Mouse (Mus musculus) inflammation-experienced regulatory T-cells, adult 6 months (primary cell): ENCODE results near the gene Nlrp6. TPM values are rescaled to one million over a fixed set of nuclear protein-coding genes. Genes with fewer than 3 reads are reported as not detected.
"Not testable (repeated sequence)": the region's sequence is repeated elsewhere in the genome, so short reads cannot be mapped to it uniquely, and the experiment has no call there.

ENCODE experiments used
- ATAC-seq: one replicate; pipeline ENCODE4 v1.8.0; 2017
- polyA plus RNA-seq, 3 experiments: library from polyadenylated mRNA; unstranded; fragments of 100-300 nt; shearing (Covaris generic); gene quantifications; one replicate each; pipeline ENCODE4 v1.2.1; 2017

The Nlrp6 gene
- not detected for polyA plus RNA-seq

DNA sequence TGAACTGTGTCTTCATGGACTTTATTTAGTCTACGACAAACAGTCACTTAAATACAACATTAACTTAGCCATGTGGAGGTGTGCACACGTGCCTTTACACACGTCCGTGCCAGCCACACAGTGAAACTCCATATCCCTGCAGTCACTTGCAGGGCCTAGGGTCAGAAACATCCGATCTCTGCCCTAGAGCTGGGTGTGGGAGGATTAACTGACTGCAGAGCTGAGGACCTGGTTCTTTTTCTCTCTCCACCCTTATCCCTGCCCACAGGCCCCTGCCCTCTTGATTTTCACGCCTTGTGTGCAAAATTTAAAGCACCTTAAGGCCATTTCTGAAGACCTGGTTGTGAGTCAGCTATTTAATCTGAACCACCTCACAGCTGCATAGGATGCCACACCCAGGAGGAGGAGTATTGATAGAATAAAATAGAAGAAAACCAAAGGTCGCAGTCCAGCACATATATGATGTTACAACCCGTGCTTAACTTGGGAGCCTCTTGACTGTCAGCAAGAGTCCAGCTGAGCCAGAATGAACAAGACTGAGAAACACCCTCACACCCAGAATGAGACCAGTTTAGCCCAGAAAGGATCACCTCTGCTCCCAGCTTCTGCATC is at the start of gene Nlrp6:
Gene Nlrp6, plus strand, starts transcription at position 485 of the 612 bp plus-strand sequence.
- ATAC-seq: no peak

DNA sequence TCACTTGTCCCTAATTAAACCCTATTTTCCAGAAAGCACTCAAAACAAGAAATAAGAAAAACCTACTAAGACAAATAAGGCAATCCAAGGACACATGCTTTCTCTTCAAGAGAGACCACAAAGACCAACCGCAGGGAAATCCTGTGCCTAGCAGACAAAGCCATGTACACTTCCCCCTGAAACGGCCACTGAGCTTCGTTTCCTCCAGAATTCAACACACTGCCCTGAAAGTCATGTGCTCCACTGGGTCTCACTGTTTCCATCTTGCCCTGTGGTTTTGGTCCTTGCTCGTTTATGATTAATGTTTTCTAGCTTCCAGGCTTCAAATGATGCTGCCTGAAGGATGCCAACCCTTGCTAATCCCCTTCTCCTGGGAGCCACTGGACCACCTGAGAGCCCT is 46.5 kb upstream of the Nlrp6 start:
- no peak for ATAC-seq

DNA sequence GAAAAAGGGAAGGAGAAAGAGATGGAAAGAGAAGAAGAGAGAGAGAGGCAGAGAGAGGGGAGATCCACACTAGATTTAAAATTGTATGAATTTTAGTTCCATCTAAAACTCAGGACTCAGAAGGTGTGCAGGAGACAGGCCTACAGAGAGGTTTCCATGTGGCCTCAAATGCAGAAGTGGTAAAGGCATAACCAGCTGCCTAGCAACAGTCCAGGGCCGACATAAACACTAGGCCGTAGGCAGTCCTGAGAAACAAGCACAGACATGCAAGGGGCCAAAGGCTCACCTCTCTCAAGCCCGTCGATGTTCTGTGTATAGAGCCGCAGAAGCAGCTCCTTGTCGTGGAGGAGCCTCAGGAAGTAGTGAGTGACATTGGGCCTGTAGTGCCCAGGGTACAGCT is 43.3 kb upstream of the Nlrp6 start:
- ATAC-seq: no peak

DNA sequence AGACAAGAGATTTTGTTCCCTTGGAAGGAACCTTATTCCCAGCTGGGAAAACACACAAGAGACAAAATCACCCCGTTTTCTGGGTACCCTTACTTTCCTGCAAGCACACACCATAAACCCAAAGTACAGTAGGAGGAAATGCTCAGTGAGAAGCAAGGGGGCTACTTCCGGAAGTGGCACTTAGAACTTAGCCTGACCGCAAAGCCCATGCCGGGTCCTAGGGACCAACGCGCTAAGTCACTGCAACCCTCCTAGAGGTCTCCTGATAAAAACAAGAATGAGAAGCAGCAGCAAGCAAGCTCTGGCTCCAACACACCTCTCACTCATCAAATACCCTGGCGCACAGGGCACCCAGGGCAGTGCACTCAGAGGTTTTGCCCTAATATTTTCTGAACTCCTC is 41.3 kb upstream of the Nlrp6 start:
- ATAC-seq: no peak

DNA sequence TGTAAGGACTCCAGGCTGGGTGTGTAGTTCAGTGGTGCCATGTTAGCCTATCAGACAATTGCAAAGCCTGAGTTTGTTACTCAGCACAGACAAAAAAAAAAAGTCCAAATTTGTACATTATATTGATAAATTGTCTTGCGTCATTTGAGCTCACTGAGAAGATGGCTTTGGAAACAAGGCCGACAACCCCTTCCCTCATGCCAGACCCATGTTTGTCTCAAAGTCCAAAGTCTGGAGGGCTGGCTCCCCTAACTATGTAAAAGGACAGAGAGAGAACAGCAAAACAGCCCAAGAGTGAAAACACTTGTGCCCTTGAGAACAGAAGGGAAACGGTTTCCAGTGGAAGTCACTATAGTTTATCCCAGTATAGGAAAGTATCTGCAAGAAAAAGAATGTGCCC is 40.3 kb upstream of the Nlrp6 start:
- ATAC-seq: no peak

DNA sequence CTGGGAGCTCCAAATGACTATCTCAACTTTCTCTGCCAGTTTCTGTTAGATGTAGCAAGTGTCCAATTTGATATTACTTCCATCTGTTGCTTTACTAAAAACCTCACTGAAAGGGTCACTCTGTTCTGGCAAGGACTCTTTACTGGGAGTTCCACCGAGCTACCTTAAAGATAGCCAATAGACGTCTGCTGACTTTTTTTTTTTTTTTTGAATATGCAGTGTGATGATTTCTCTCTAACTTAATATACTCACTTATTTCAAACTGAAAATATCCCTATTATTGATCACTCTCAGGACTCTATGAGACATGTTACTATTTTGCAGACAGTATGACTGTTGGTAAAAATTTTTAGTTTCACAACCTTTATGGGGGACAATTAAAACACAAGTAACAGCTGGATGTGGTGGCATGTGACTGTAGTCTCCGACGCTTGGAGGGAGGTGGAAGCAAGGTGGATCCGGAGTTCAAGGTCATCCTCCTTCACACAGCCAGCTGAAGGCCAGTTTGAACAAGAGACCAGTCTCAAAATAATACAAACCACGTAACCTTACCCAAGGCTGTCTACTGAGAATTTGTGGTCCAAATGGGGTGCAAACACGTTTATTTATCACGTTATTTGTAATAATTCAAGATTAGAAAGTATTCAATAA is 39.7 kb upstream of the Nlrp6 start:
- ATAC-seq: no peak

DNA sequence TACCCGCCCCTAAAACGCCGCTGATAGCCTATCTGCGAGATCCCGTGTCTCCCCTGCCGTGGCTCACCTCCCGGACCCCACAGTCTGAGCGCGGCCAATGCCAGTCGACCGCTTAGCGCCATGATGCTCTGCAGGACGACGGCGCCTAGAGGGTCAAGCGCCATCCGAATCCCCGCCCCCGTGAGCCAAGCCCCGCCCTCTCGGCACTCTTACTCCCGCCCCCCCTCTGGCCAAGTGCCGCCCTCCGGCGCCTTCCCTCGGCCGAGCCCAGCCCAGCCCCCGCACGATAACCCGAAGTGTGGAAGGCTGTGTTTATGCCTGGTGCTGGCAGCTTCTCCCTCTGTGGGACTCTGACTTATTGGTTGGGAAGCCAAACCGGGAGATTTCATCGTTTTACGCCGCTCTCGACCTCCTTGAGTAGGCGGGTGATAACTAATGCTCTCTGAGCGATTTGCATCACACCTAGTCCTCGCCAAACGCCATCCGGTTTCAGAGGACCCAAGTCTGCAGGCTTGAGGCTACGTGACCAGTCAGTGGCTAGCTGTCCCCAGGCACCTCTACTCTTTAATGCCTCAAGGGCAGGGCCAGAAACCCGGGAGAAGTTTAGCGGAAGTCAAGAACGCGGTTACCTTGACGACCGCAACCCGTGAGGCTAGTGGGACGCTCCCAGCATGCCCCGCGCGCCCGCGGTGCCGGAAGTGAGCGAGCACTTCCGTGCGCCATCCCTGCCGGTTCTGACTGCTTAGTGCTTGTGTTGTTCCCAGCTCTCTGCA is 38.8 kb upstream of the Nlrp6 start, which contains the start of the genes Psmd13 and Sirt3:
Gene Psmd13, plus strand, starts transcription at position 273 of the 773 bp plus-strand sequence.
Gene Sirt3, minus strand, starts transcription at position 614 of the 773 bp plus-strand sequence.
- peak; percentile 96 for ATAC-seq

DNA sequence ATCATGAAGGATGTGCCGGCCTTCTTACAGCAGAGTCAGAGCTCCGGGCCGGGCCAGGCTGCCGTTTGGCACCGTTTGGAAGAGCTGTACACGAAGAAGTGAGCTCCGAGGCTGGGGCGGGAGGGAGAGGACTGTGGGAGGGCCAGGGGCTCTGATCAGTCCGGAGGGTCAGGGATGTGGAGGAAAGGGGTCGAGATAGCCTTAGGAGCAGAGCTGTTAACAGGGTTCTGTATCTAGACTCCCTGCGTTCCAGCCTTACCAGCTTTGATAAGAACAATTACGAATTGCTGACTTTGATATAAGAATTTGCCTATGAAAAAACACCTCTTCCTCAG is 38.3 kb upstream of the Nlrp6 start:
- no peak for ATAC-seq

DNA sequence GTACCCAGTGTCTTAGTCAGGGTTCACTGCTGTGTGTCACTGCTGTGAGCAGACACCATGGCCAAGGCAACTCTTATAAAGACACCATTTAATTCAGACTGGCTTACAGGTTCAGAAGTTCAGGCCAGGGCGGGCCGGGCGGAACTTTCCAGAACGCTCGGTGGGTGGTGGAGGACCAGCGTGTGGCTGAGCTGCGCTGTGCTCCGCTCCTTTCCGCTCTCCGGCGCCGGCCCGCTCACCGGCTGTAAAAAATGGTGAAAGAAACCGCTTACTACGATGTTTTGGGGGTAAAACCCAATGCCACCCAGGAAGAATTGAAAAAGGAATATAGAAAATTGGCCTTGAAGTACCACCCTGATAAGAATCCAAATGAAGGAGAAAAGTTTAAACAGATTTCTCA is 30.1 kb upstream of the Nlrp6 start:
- not testable (repeated sequence) for ATAC-seq

DNA sequence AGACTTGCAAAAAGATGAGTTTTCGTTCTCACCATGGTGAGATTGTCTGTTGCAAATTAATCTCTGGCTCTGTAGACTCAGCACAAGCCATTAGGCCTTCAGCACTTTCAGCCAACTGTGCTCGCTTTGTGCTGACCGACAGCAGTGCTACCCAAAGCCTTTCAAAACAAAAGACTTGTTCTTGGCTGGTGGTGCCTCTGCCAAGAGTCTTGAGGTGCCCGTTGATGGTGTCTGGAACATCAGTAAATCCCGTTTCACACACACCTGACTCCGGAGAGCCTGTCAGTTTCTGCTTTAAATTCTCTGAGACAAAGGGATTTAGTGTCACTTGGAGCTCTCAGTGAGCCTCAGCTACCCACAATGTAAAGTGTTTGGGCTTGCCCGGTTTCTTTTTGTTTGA is 26.7 kb upstream of the Nlrp6 start:
- ATAC-seq: no peak

DNA sequence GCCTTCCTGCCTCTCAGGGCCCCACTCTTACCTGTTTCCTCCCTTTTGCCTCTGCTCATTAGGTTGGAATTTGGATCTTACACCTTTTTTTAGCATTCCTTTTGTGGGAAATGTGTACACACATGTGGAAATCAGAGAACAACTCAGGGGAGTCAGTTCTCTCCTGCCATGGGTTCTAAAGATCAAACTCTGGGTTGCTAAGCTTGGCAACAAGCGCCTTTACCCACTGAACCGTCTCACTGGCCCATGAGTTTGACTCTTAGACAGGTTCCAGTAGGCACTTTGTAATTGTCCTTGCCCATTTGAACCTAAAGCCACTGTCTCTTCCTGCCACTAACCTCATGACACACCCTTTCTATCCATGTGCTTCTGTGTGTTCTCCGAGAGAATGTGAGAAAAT is 26.1 kb upstream of the Nlrp6 start:
- ATAC-seq: no peak

DNA sequence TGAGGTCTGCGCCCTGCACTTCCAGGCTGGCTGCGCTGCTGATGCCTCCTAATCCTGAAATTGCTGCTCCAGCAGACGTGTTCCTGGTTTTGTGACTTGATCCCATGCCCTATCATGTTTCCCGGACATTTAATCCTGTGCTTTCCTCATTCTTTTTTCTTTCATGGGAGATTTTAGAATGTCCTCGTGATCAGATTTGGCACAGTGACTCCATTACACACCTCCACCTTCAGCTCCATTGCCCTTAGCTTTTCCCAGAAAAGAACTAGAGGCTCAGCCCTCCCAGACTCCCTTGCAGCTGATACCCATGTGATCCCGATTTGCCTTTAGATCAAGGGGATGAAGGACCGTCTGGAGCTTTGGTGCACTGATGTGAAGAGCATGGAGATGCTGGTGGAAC is 22.8 kb upstream of the Nlrp6 start:
- no peak for ATAC-seq

DNA sequence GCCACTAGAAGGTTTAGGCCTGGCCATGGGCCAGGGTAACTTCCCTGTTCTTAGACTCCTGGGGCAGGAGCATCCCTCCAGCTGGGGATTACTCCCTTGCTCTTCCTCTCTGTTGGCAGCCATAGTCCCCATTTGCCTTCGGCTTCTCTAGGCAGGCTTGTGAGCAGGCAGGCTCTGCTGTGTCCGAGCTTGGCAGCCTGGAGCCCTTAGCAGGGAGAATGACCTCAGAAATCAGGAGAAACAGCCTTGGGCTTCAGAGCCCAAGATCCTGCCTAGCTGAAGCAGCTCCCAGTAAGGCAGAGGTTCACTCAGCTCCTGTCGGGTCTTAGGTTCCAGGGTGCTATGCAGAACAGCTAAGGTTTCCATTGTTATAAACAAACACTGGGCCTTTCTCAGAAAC is 21.6 kb upstream of the Nlrp6 start:
- no peak for ATAC-seq

DNA sequence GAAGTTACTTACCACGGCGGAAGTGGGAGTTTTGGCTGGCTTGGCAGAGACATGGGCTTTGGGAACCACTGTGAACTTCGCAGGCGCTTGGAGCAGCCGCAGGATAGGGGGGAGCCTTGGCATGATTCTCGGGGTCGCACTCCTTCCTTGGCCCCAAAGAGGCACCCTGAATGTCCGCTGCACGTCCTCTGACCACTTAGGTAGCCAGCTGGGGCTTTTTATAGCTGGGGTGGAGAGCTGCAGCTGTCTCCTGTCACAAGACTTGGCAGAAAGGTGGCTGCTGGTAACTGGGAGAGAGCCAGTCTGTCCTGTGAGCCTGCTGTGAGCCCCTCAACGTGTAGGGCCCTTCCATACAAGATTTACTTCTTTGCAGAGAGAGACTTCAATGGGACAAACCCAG is 20.5 kb upstream of the Nlrp6 start, which contains the start of gene Cox8b:
Gene Cox8b, minus strand, starts transcription at position 227 of the 400 bp plus-strand sequence.
- ATAC-seq: no peak

DNA sequence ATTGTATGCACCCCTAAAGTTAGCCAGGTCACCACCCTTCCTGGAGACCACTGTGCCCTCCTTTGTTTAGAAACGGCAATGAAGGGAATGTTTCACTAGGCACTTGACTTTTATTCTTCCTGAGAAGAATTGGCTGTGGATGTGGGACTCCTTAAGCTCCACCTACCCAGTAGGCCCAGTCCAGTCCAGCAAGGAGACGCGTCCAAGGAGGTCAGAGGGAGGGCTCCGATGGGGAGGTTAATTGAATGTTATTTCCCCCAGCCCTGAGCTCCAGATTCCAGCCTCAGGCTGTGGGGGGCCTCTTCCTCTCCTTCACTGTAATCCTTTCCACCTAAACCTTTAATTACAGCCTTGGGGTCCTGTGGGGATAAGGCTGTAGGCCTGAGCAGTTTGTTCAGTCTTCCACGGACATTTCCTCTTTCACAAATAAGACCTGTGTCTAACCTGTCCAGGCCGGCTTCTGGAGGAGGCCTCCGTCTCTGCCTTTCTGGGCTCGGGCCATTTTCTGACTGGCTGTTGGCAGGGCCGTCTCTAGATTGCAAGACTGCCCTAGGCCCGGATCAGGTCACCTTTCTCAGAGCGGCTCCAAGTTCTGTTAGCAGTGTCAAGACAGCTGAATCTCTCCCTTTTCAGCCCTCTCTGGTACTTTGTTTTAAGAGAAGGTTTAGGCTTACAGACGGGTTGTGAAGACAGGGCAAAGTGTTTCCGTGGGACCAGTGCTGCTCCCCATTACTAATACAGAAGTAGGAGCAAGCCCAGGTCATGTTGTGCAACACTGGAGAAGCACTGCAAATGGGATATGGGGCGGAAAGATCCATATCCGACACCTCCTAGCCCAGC is 18.4 kb upstream of the Nlrp6 start:
- ATAC-seq: no peak

DNA sequence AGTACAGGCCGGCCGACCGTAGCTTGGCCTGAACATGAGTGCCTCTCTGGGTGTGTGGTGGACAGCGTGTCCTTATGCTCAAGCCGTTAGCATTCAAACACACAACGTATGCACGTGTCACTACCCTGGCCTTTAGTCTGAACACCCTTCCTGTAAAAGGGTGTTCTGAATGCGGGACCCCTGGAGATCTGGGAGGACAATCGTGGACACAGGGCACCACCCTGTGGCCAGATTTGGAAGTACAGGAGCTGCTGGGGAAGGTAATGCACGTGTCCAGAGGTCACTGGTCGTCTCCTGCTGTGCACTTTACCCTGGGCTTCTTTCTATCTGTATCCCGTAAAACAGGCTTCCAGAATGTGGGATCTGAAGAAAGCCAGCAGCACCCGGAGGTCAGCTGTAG is 17.5 kb upstream of the Nlrp6 start:
- ATAC-seq: no peak

DNA sequence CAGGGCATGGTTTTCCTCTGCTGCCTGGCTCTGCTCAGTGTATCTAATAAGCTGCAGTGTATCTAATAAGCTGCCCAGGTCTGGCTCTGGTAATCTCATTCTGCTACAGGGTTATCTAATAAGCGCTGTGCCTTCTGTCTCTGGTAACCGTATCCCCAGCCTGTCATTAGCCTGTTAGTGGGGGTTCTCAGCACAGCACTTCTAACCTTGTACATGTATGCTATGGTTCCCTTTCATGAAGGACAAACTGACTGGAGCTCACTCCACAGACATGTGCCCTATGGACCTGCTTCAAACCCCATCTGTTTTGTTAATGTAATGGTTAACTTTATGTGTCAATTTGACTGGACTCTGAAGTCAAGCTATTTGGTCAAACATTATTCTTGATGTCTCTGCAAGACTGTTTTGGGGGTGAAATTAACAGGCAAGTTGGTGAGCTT is 15.0 kb upstream of the Nlrp6 start:
- ATAC-seq: no peak

DNA sequence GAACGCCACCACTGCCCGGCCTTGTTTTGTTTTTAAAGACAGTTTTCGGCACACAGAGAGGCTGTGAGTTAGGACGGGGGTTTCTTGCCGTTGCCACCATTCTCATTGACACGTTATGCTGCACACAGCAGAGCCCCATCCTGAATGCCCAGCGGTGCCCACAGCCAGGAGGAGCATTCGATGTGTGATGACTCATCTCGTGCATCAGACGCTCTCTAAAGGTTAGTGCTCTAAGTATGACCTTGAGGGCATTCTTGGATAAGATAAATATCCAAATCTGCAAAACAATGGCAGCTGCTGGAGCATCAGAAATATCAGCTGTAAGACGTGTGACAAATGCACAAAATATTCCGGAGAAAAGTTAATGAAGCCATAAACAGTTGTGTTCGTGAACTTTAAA is 13.6 kb upstream of the Nlrp6 start:
- no peak for ATAC-seq

DNA sequence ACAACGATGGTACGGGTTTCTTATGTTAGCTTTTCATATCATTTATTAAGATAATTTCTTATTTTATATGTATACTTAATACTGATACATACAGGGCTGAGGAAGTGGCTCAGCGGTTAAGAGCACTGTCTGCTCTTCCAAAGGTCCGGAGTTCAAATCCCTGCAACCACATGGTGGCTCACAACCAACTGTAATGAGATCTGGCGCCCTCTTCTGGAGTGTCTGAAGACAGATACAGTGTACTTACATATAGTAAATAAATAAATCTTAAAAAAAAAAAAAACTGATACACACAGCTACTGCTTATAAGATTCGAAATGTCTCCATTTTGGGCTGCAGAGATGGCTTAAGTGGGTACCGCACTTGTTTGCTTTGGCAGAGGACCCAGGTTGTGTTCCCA is 13.0 kb upstream of the Nlrp6 start:
- no peak for ATAC-seq

DNA sequence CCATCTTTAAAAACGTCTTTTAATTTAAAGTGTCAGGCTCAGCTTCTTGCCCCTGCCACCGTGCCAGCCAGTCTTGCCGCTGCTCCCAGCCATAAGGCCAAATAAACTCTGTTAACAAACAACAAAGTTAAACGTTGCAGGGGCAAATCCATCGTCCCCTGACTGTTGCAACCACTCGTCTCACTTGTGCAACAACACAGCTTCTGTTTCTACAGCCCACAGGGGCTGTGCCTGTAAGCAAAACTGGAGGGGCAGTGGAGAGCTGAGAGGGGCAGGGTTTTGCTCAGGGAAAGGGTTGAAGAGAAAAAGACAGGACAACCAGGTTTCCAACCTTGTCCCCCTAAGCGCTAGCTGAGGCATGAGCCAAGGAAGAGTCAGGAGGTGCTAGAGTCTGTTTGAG is 12.5 kb upstream of the Nlrp6 start:
- ATAC-seq: no peak

DNA sequence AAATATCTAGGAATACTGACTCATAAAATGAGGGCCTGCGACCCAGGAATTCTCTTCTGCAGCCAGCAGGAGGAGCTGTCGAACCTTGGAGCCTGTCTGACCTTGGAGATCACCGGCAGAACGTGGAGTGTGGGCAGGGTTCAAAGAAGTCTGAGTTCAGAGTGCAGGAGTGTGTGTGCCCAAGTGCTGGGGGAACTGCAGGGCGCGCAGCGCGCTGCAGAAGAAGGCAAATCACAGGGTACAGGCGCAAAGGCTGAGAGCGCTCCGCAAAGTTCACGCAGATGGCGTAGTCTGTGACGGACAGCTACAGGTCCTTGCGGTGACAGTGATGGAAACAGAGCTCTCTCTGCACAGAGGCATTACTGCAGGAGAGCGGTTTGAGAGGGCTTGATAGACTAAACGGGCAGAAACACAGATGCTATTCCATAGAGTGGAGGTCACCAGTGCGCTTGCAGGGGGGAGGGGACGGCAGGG is 12.0 kb upstream of the Nlrp6 start:
- peak; percentile 86 for ATAC-seq

DNA sequence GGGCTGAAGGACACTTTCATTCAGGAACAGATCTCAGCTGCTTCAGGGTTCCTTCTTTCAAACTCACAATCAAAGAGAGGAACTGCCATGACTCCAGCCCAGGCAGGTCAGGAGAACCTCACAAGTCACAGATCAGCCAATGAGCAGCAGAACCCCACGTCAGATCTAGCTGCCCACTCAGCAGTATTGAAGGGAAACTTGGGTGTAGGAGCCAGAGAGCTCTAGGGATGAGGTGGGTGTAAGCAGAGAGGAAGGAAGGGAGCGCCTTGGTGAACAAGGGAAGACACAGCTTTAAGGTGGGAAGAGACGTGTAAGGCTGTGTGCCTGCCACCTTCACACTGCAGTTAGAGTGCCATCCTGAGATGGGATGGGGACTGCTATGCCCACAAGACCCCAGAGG is 8.4 kb upstream of the Nlrp6 start:
- no peak for ATAC-seq
